Mouse (Mus musculus): Measurements from ENCODE around the gene Lrrc26. TPM values are rescaled to one million over a fixed set of nuclear protein-coding genes. Genes with fewer than 3 reads are reported as not detected.

Gene Lrrc26
- polyA plus RNA-seq (2015; fragmentation: Illumina TruSeq; extraction: RNeasy Lipid Tissue Mini Kit (QIAGEN cat#74804); ENCODE audit: insufficient read depth, low read depth, low replicate concordance): not detected

DNA sequence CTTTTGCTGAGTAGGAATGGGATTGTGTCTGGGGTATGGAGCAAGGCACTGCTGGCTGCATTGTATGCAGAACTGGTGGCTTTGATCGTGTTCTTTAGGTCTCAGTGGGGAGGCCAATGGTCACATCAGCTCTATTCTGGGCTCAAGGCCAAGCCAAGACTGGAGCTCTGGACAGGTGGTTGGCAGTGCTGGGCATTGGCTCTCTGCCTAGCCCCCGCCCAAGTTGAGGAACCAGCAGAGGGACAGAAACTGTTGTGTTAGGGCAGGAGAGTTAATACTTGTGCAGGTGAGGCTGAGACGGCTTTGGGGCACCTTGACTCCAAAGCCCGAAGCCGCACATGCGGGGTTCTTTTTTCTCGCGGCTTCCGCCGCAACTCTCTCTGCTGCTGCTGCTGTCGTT is at the start of gene Lrrc26:
TSS of gene Lrrc26 (plus strand) at position 265 of the 400 bp plus-strand sequence.

DNA sequence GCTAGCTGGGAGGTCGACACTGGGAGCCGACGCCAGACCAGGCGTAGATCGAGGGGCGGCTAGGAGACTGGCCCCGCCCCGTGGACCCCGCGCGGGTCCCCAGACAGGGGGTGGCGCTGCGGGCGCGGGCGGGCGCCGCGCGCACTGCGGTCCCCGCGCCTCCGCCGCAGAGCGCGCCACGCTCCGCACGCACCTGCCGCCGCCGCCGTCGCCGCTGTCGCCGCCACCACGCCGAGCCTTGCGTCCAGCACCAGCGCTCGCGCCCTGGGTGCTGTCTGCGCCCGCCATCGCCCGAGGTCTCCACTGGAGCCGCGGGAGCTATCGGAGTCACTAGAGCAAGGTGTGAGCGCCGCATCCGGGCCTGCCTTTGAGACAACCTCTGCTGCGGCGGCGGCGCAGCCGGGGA is 47.6 kb upstream of the Lrrc26 start, which contains the start of the genes Rnf208 and Cysrt1:
TSS of gene Rnf208 (plus strand) at position 155 of the 406 bp plus-strand sequence.
TSS of gene Cysrt1 (minus strand) at position 352 of the 406 bp plus-strand sequence.

GRCm38 (mm10) chr2:25246183-25247072 is 43.3 kb upstream of the Lrrc26 start, which contains the start of gene AL732309.1:
Gene AL732309.1 (minus strand): TSS chr2:25246863.

GRCm38 (mm10) chr2:25255284-25255779 is 34.4 kb upstream of the Lrrc26 start, which contains the start of gene Tmem203:
Gene Tmem203 (plus strand): TSS chr2:25255439.

GRCm38 (mm10) chr2:25262291-25262767 is 27.4 kb upstream of the Lrrc26 start, which contains the start of gene Tprn:
Gene Tprn (plus strand): TSS chr2:25262618.

DNA sequence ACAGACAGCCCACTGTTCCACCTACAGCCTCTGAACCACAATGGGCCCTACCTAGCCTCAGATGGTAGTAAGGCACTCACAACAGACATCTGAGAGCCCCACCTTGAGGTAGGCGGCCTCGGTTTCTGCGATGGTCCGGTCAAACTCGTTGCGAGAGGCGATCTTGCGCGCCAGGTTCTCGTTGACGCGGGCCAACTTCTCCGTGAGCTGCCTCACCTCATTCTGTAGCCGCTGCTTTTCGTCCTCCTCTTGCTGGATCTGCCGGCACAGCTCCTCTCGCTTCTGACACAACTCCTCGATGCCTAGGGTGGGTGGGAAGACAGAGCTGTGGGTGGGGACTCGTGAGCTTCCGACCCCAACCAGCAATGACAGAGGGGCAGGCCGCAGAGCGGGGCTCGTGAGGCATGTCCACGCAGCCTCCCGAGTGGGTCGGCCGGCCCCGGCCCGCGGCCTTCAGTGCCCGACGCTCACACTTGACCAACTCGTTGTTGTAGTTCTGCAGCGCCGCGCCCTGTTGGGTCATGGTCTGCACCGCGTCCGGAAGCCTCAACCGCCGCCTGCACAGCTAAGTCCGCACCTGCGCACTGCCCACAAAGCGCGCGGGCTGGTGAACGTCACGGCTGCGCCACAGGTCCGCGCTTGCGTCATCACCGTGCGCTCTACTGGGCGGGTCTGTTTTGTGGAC is 17.7 kb upstream of the Lrrc26 start, which contains the start of the genes Ssna1 and Anapc2:
TSS of gene Ssna1 (minus strand) at position 612 of the 685 bp plus-strand sequence.
TSS of gene Anapc2 (plus strand) at position 652 of the 685 bp plus-strand sequence.

DNA sequence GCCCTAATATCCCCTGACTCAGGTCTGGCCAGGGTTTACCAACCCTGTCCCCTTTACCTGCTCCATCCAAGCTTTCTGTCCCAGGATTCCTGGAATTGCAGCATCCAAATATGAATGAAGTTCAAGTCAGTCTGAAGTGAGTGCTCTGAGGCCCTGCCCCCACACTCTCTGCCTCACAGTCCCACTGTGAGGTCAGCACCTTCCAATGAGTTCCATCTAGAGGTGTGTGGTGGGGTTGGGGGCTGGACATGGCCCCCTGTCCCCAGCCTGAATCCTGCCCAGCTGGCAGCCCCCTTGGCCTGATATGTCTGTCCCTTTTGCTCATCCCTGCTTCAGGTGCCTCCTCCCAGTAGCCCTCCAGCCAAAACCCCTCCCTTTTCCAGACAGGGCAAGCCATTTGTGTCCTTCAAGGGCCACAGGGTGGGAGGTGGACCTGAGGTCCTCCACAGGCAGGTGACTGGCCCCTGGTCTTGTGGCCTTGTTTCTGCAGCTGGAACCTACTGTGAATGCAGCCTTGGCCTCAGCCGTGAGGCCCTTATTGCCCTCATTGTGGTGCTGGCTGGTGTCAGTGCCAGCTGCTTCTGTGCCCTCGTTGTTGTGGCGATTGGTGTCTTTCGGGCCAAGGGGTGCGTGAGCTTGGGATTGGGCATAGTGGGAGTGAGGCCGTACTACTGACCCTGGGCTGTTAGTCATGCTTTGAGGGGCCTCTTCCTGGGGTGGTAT is 1.6 kb upstream of the Lrrc26 start, which contains the start of gene Tmem210:
TSS of gene Tmem210 (plus strand) at position 219 of the 723 bp plus-strand sequence.

GRCm38 (mm10) chr2:25318971-25319773 is 29.5 kb downstream of the Lrrc26 start, which contains the start of gene Grin1:
Gene Grin1 (minus strand): TSS chr2:25319187.

GRCm38 (mm10) chr2:25332286-25333160 is 42.8 kb downstream of the Lrrc26 start, which contains the start of gene Man1b1:
Gene Man1b1 (plus strand): TSS chr2:25332338.

Other genes with a start within 250 kb of the Lrrc26 start
- 18.6 TPM for gene Nsmf, start 235.6 kb upstream of the Lrrc26 start, polyA plus RNA-seq (2015; fragmentation: Illumina TruSeq; extraction: RNeasy Lipid Tissue Mini Kit (QIAGEN cat#74804); ENCODE audit: insufficient read depth, low read depth, low replicate concordance)
- gene Entpd8, start 209.6 kb upstream of the Lrrc26 start, polyA plus RNA-seq (2015; fragmentation: Illumina TruSeq; extraction: RNeasy Lipid Tissue Mini Kit (QIAGEN cat#74804); ENCODE audit: insufficient read depth, low read depth, low replicate concordance): not detected
- gene Noxa1, start 194.8 kb upstream of the Lrrc26 start, polyA plus RNA-seq (2015; fragmentation: Illumina TruSeq; extraction: RNeasy Lipid Tissue Mini Kit (QIAGEN cat#74804); ENCODE audit: insufficient read depth, low read depth, low replicate concordance): not detected
- gene Nrarp, start 109.2 kb upstream of the Lrrc26 start, polyA plus RNA-seq (2015; fragmentation: Illumina TruSeq; extraction: RNeasy Lipid Tissue Mini Kit (QIAGEN cat#74804); ENCODE audit: insufficient read depth, low read depth, low replicate concordance): 5.7 TPM
- gene Tor4a, start 93.0 kb upstream of the Lrrc26 start, polyA plus RNA-seq (2015; fragmentation: Illumina TruSeq; extraction: RNeasy Lipid Tissue Mini Kit (QIAGEN cat#74804); ENCODE audit: insufficient read depth, low read depth, low replicate concordance): 4.7 TPM
- 17.7 TPM for gene Nelfb, start 78.4 kb upstream of the Lrrc26 start, polyA plus RNA-seq (2015; fragmentation: Illumina TruSeq; extraction: RNeasy Lipid Tissue Mini Kit (QIAGEN cat#74804); ENCODE audit: insufficient read depth, low read depth, low replicate concordance)
- gene Stpg3, start 75.3 kb upstream of the Lrrc26 start, polyA plus RNA-seq (2015; fragmentation: Illumina TruSeq; extraction: RNeasy Lipid Tissue Mini Kit (QIAGEN cat#74804); ENCODE audit: insufficient read depth, low read depth, low replicate concordance): not detected
- gene Fam166a, start 71.2 kb upstream of the Lrrc26 start, polyA plus RNA-seq (2015; fragmentation: Illumina TruSeq; extraction: RNeasy Lipid Tissue Mini Kit (QIAGEN cat#74804); ENCODE audit: insufficient read depth, low read depth, low replicate concordance): not detected
- 52.2 TPM for gene Tubb4b, start 65.2 kb upstream of the Lrrc26 start, polyA plus RNA-seq (2015; fragmentation: Illumina TruSeq; extraction: RNeasy Lipid Tissue Mini Kit (QIAGEN cat#74804); ENCODE audit: insufficient read depth, low read depth, low replicate concordance)
- not detected for gene Slc34a3, start 55.6 kb upstream of the Lrrc26 start, polyA plus RNA-seq (2015; fragmentation: Illumina TruSeq; extraction: RNeasy Lipid Tissue Mini Kit (QIAGEN cat#74804); ENCODE audit: insufficient read depth, low read depth, low replicate concordance)
- gene Rnf224, start 53.1 kb upstream of the Lrrc26 start, polyA plus RNA-seq (2015; fragmentation: Illumina TruSeq; extraction: RNeasy Lipid Tissue Mini Kit (QIAGEN cat#74804); ENCODE audit: insufficient read depth, low read depth, low replicate concordance): not detected
- gene Rnf208, start 47.7 kb upstream of the Lrrc26 start, polyA plus RNA-seq (2015; fragmentation: Illumina TruSeq; extraction: RNeasy Lipid Tissue Mini Kit (QIAGEN cat#74804); ENCODE audit: insufficient read depth, low read depth, low replicate concordance): 2.2 TPM
- gene Cysrt1, start 47.5 kb upstream of the Lrrc26 start, polyA plus RNA-seq (2015; fragmentation: Illumina TruSeq; extraction: RNeasy Lipid Tissue Mini Kit (QIAGEN cat#74804); ENCODE audit: insufficient read depth, low read depth, low replicate concordance): not detected
- 8.3 TPM for gene AL732309.1, start 43.1 kb upstream of the Lrrc26 start, polyA plus RNA-seq (2015; fragmentation: Illumina TruSeq; extraction: RNeasy Lipid Tissue Mini Kit (QIAGEN cat#74804); ENCODE audit: insufficient read depth, low read depth, low replicate concordance)
- gene Tmem203, start 34.5 kb upstream of the Lrrc26 start, polyA plus RNA-seq (2015; fragmentation: Illumina TruSeq; extraction: RNeasy Lipid Tissue Mini Kit (QIAGEN cat#74804); ENCODE audit: insufficient read depth, low read depth, low replicate concordance): 6.4 TPM
- 1.3 TPM for gene Tprn, start 27.3 kb upstream of the Lrrc26 start, polyA plus RNA-seq (2015; fragmentation: Illumina TruSeq; extraction: RNeasy Lipid Tissue Mini Kit (QIAGEN cat#74804); ENCODE audit: insufficient read depth, low read depth, low replicate concordance)
- gene Ssna1, start 17.5 kb upstream of the Lrrc26 start, polyA plus RNA-seq (2015; fragmentation: Illumina TruSeq; extraction: RNeasy Lipid Tissue Mini Kit (QIAGEN cat#74804); ENCODE audit: insufficient read depth, low read depth, low replicate concordance): 14.8 TPM
- gene Anapc2, start 17.4 kb upstream of the Lrrc26 start, polyA plus RNA-seq (2015; fragmentation: Illumina TruSeq; extraction: RNeasy Lipid Tissue Mini Kit (QIAGEN cat#74804); ENCODE audit: insufficient read depth, low read depth, low replicate concordance): 14.2 TPM
- not detected for gene Tmem210, start 1.8 kb upstream of the Lrrc26 start, polyA plus RNA-seq (2015; fragmentation: Illumina TruSeq; extraction: RNeasy Lipid Tissue Mini Kit (QIAGEN cat#74804); ENCODE audit: insufficient read depth, low read depth, low replicate concordance)
- gene Grin1, start 29.3 kb downstream of the Lrrc26 start, polyA plus RNA-seq (2015; fragmentation: Illumina TruSeq; extraction: RNeasy Lipid Tissue Mini Kit (QIAGEN cat#74804); ENCODE audit: insufficient read depth, low read depth, low replicate concordance): 1.8 TPM
- gene Man1b1, start 42.4 kb downstream of the Lrrc26 start, polyA plus RNA-seq (2015; fragmentation: Illumina TruSeq; extraction: RNeasy Lipid Tissue Mini Kit (QIAGEN cat#74804); ENCODE audit: insufficient read depth, low read depth, low replicate concordance): 12.2 TPM
- 24.6 TPM for gene Dpp7, start 66.4 kb downstream of the Lrrc26 start, polyA plus RNA-seq (2015; fragmentation: Illumina TruSeq; extraction: RNeasy Lipid Tissue Mini Kit (QIAGEN cat#74804); ENCODE audit: insufficient read depth, low read depth, low replicate concordance)
- gene Uap1l1, start 75.8 kb downstream of the Lrrc26 start, polyA plus RNA-seq (2015; fragmentation: Illumina TruSeq; extraction: RNeasy Lipid Tissue Mini Kit (QIAGEN cat#74804); ENCODE audit: insufficient read depth, low read depth, low replicate concordance): 18.7 TPM
- gene Sapcd2, start 82.4 kb downstream of the Lrrc26 start, polyA plus RNA-seq (2015; fragmentation: Illumina TruSeq; extraction: RNeasy Lipid Tissue Mini Kit (QIAGEN cat#74804); ENCODE audit: insufficient read depth, low read depth, low replicate concordance): not detected
- 16.2 TPM for gene Entpd2, start 106.0 kb downstream of the Lrrc26 start, polyA plus RNA-seq (2015; fragmentation: Illumina TruSeq; extraction: RNeasy Lipid Tissue Mini Kit (QIAGEN cat#74804); ENCODE audit: insufficient read depth, low read depth, low replicate concordance)
- gene Npdc1, start 109.4 kb downstream of the Lrrc26 start, polyA plus RNA-seq (2015; fragmentation: Illumina TruSeq; extraction: RNeasy Lipid Tissue Mini Kit (QIAGEN cat#74804); ENCODE audit: insufficient read depth, low read depth, low replicate concordance): 96.2 TPM
- not detected for gene Fut7, start 133.4 kb downstream of the Lrrc26 start, polyA plus RNA-seq (2015; fragmentation: Illumina TruSeq; extraction: RNeasy Lipid Tissue Mini Kit (QIAGEN cat#74804); ENCODE audit: insufficient read depth, low read depth, low replicate concordance)
- 12.8 TPM for gene Abca2, start 138.8 kb downstream of the Lrrc26 start, polyA plus RNA-seq (2015; fragmentation: Illumina TruSeq; extraction: RNeasy Lipid Tissue Mini Kit (QIAGEN cat#74804); ENCODE audit: insufficient read depth, low read depth, low replicate concordance)
- gene Clic3, start 166.9 kb downstream of the Lrrc26 start, polyA plus RNA-seq (2015; fragmentation: Illumina TruSeq; extraction: RNeasy Lipid Tissue Mini Kit (QIAGEN cat#74804); ENCODE audit: insufficient read depth, low read depth, low replicate concordance): not detected
- 43.3 TPM for gene Paxx, start 171.2 kb downstream of the Lrrc26 start, polyA plus RNA-seq (2015; fragmentation: Illumina TruSeq; extraction: RNeasy Lipid Tissue Mini Kit (QIAGEN cat#74804); ENCODE audit: insufficient read depth, low read depth, low replicate concordance)
- 2.9 TPM for gene Ptgds, start 180.1 kb downstream of the Lrrc26 start, polyA plus RNA-seq (2015; fragmentation: Illumina TruSeq; extraction: RNeasy Lipid Tissue Mini Kit (QIAGEN cat#74804); ENCODE audit: insufficient read depth, low read depth, low replicate concordance)
- gene Lcn12, start 204.0 kb downstream of the Lrrc26 start, polyA plus RNA-seq (2015; fragmentation: Illumina TruSeq; extraction: RNeasy Lipid Tissue Mini Kit (QIAGEN cat#74804); ENCODE audit: insufficient read depth, low read depth, low replicate concordance): not detected
- gene Fbxw5, start 210.8 kb downstream of the Lrrc26 start, polyA plus RNA-seq (2015; fragmentation: Illumina TruSeq; extraction: RNeasy Lipid Tissue Mini Kit (QIAGEN cat#74804); ENCODE audit: insufficient read depth, low read depth, low replicate concordance): 26.2 TPM
- gene C8g, start 211.8 kb downstream of the Lrrc26 start, polyA plus RNA-seq (2015; fragmentation: Illumina TruSeq; extraction: RNeasy Lipid Tissue Mini Kit (QIAGEN cat#74804); ENCODE audit: insufficient read depth, low read depth, low replicate concordance): 1.0 TPM